Mouse (Mus musculus): Measurements from ENCODE around the gene Ccdc150.

The Ccdc150 gene

GRCm38 (mm10) chr1:54250158-54250866 lies at the start of gene Ccdc150:
Gene Ccdc150 (plus strand): TSS chr1:54250683.
- peak; percentile 98 for DNase-seq

- DNase-seq = no peak
Measured at GRCm38 (mm10) chr1:54220273-54220672, 30.2 kb upstream of the Ccdc150 start.

GRCm38 (mm10) chr1:54242722-54243121 lies 7.8 kb upstream of the Ccdc150 start:
- no peak for DNase-seq

GRCm38 (mm10) chr1:54275552-54275951 lies 25.1 kb downstream of the Ccdc150 start:
- no peak for DNase-seq

GRCm38 (mm10) chr1:54279628-54280027 lies 29.1 kb downstream of the Ccdc150 start:
- DNase-seq = no peak

- DNase-seq = no peak
Measured at GRCm38 (mm10) chr1:54280651-54281050, 30.2 kb downstream of the Ccdc150 start.

- DNase-seq = no peak
Measured at GRCm38 (mm10) chr1:54306404-54306803, 55.9 kb downstream of the Ccdc150 start.

- no peak for DNase-seq
Measured at GRCm38 (mm10) chr1:54326647-54327046, 76.2 kb downstream of the Ccdc150 start.

- no peak for DNase-seq
Measured at GRCm38 (mm10) chr1:54327876-54328545, 77.5 kb downstream of the Ccdc150 start.

GRCm38 (mm10) chr1:54332988-54333387 lies 82.5 kb downstream of the Ccdc150 start:
- DNase-seq = peak; percentile 15

- no peak for DNase-seq
Measured at GRCm38 (mm10) chr1:54354786-54355185, 104.3 kb downstream of the Ccdc150 start.

GRCm38 (mm10) chr1:54355485-54355884 lies 105.0 kb downstream of the Ccdc150 start:
- no peak for DNase-seq

- no peak for DNase-seq
Measured at GRCm38 (mm10) chr1:54356566-54356965, 106.1 kb downstream of the Ccdc150 start.

GRCm38 (mm10) chr1:54377506-54378051 lies 127.1 kb downstream of the Ccdc150 start:
- DNase-seq = no peak

GRCm38 (mm10) chr1:54380978-54381914 lies 130.8 kb downstream of the Ccdc150 start:
- no peak for DNase-seq

GRCm38 (mm10) chr1:54384221-54384620 lies 133.7 kb downstream of the Ccdc150 start:
- DNase-seq = no peak

GRCm38 (mm10) chr1:54402736-54403135 lies 152.3 kb downstream of the Ccdc150 start:
- no peak for DNase-seq

All from right cerebral cortex, postnatal 25 days (tissue).